Mouse (Mus musculus) cerebellum, adult 2 months (tissue): ENCODE measurements around the gene Olfr554. TPM values are rescaled to one million over a fixed set of nuclear protein-coding genes. Genes with fewer than 3 reads are reported as not detected.
"Not testable (repeated sequence)": the region's sequence is repeated elsewhere in the genome, so short reads cannot be mapped to it uniquely, and the experiment has no call there.

Source experiments
- DNase-seq, 2 experiments: peaks; one replicate each; pipeline ENCODE4 v3.0.0; 2021
- H3K27ac ChIP-seq: fragments of 200-500 bp; 2 replicates; pipeline ENCODE4 v1.5.1; 2012; ENCODE audit warnings: low read length, control low read depth, inconsistent platforms; ENCODE audit not compliant: insufficient read depth
- H3K27me3 ChIP-seq: fragments of 200-500 bp; 2 replicates; pipeline ENCODE4 v1.6.1; 2012; ENCODE audit warnings: inconsistent platforms, mild to moderate bottlenecking, low read length, moderate library complexity; ENCODE audit not compliant: control insufficient read depth, insufficient read depth
- H3K4me1 ChIP-seq: fragments of 200-500 bp; 2 replicates; pipeline ENCODE4 v1.6.1; 2011; ENCODE audit warnings: low read length; ENCODE audit not compliant: control insufficient read depth, insufficient read depth
- H3K4me3 ChIP-seq: fragments of 200-500 bp; replicated peaks from 2 replicates; pipeline ENCODE3; 2011; ENCODE audit warnings: mild to moderate bottlenecking, low read depth, low read length, control low read depth; ENCODE audit not compliant: insufficient read depth
- CTCF ChIP-seq: fragments of 200-500 bp; IDR thresholded peaks from 2 replicates; pipeline ENCODE4 v1.5.1; 2011; ENCODE audit warnings: low read depth, mild to moderate bottlenecking, control low read depth, low read length, moderate library complexity, borderline replicate concordance; ENCODE audit not compliant: insufficient read depth
- POLR2A ChIP-seq: fragments of 200-500 bp; IDR thresholded peaks from 2 replicates; pipeline ENCODE4 v1.6.1; 2011; ENCODE audit warnings: low read length, control low read depth, borderline replicate concordance; ENCODE audit not compliant: insufficient read depth
- WGBS: fragments of 180-500 bp; shearing (Covaris S2); methylation state at CpG from one replicate; pipeline ENCODE4 v1.1.7; 2018; 5-methylcytosine and 5-hydroxymethylcytosine counted together
- polyA plus RNA-seq: library from polyadenylated mRNA; depleted of rRNA; stranded (reverse); fragments of >200 nt; gene quantifications from 2 replicates; pipeline ENCODE4 v1.2.3, GENCODE M21; 2012; rRNA removed

Olfr554 gene
- polyA plus RNA-seq = not detected in 2 replicates

DNA sequence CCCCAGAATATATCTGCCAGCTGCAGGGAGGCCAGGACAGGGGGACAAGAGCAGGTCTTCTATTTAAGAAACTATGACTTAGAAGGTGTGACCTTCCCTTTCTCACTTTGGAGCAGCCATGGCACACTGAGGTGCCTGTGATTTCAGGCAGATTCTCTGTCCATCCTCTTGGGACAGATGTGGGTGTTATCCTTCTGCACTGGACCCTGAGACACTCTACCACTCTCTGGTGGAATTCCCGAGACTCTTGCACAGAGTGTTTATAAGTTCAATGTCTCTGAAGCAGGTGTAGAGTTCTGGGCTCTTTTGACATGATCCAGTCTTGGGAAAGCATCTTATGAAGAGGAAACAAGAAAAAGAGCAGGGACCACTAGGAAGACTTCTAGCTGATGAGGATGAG lies at the start of gene Olfr554:
TSS of gene Olfr554 (plus strand) at position 301 of the 400 bp plus-strand sequence.
- no peak within 1 kb of the TSS for H3K27ac ChIP-seq
- no peak for DNase-seq
- 60% methylated on average over 1 of the region's 1 CpGs for WGBS
- TF ChIP-seq POLR2A (no peak), CTCF (no peak)
- no peaks in the 10 kb centered on the region for H3K27me3 ChIP-seq
- no peaks in the 10 kb centered on the region for H3K4me1 ChIP-seq
- H3K4me3 ChIP-seq = no peak within 1 kb of the TSS

DNA sequence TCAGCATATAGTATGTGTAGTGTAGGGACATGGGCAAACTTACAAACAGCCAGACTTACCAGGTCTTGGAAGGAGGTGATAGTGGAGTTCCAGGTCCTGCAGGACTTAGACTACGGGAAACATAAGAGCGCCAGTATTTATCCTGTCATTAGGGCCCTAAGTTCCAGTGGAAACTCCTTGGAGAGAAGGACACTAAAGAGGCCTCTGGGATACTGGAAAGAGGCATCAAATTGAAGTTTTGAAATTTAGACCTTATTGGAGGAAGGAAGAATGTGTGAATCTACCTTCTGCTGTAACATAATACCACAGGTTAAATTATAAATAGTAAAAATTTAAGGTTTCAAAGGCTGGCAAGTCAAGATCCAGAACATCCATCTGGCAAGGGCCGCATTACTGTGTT lies 46.4 kb upstream of the Olfr554 start, which contains the start of gene Olfr551:
TSS of gene Olfr551 (minus strand) at position 101 of the 400 bp plus-strand sequence.
- TF ChIP-seq CTCF (no peak), POLR2A (no peak)
- Histone ChIP-seq H3K4me1 (no peaks in the 10 kb centered on the region), H3K27me3 (no peaks in the 10 kb centered on the region), H3K27ac (no peak within 1 kb of the TSS), H3K4me3 (no peak within 1 kb of the TSS)
- WGBS = 91% methylated on average over 3 of the region's 3 CpGs
- no peak for DNase-seq

DNA sequence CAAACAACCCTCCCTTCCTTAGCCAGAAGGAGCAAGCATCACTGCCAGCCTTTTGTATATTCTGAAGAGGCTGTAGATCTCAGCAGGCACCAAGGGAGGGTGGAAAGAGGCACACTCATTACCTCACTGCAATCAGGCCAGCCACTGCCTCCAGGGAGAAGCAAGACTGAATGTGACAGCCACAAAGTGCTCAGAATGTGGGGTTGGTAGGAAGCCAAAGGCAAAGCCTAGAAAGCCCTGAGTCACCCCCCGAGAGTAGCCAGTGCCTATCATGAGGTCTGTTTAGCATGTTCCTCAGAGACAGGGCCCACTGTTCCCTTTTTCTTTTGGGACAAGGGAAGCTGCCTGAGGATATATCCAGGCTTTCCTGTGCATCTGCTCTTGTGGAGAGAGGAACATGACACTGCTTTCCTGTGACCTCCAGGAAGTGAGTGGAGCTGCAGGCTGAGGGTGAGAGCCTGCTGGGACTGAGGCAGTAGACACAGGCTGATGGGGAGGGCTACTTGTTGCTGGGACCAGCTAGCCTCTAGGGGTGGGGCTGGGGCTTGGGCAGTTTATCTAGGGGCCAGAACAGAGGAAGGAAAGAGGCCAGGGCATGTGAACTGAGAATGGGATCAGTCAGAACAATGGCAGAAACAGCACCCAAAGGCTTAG lies 40.7 kb upstream of the Olfr554 start, which contains the start of gene Olfr552:
TSS of gene Olfr552 (plus strand) at position 393 of the 654 bp plus-strand sequence.
- Histone ChIP-seq H3K4me1 (no peaks in the 10 kb centered on the region), H3K27ac (no peak within 1 kb of the TSS), H3K4me3 (no peak within 1 kb of the TSS), H3K27me3 (no peaks in the 10 kb centered on the region)
- WGBS = 13% methylated on average over 1 of the region's 1 CpGs
- peak in 1 of 2 experiments; percentile 4 for DNase-seq
- TF ChIP-seq POLR2A (no peak), CTCF (no peak)

DNA sequence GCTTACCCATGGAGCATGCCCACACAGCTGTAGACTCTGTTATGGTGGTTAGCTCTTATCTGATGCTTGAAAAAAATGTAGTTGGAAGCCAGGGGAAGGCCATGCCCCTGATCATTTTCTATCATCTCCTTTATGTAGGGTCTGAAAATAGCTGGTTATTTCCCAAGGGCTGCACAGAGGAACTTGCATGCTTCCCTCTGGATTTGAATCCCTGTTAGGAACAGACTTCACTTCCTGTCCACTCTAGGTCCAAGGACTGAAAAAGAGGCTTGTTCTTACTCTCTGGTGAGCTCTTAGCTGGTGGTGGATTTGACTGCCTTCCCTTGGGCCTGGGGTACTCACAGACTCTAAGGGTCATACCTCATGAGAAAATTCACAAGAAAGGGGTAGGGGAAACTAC lies 20.1 kb upstream of the Olfr554 start, which contains the start of gene Olfr553:
TSS of gene Olfr553 (minus strand) at position 101 of the 400 bp plus-strand sequence.
- TF ChIP-seq POLR2A = no peak
- no peak for TF ChIP-seq CTCF
- Histone ChIP-seq H3K4me3 (no peak within 1 kb of the TSS), H3K27ac (no peak within 1 kb of the TSS), H3K4me1 (no peaks in the 10 kb centered on the region; the same call in 1 of the 2 replicates), H3K27me3 (no peaks in the 10 kb centered on the region)
- no peak for DNase-seq

DNA sequence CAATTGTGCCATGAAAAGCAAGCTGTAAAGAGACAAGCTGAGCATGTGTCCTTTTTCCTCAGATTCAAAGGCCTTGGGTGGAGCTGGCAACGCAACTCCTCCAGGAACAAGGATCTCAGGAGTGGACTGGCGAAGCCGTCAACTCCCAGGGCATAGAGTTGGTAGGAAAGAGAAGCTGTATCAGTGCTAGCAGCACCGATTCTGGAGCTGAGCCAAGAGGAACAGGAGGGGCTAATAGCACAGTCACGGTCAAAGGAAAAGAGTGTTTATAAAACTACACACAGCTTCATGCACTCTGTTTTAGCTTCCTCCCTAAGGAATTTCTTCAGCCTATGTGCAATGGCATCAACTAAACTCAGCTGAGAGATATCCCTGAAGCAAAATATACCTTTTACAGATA lies 18.6 kb upstream of the Olfr554 start:
- no peak for DNase-seq
- Histone ChIP-seq H3K4me1 (no peaks in the 10 kb centered on the region; the same call in 1 of the 2 replicates), H3K27me3 (no peaks in the 10 kb centered on the region), H3K4me3 (no peak overlapping the region), H3K27ac (no peak overlapping the region)
- 13% methylated on average over 5 of the region's 5 CpGs for WGBS
- no peak for TF ChIP-seq CTCF
- no peak for TF ChIP-seq POLR2A

DNA sequence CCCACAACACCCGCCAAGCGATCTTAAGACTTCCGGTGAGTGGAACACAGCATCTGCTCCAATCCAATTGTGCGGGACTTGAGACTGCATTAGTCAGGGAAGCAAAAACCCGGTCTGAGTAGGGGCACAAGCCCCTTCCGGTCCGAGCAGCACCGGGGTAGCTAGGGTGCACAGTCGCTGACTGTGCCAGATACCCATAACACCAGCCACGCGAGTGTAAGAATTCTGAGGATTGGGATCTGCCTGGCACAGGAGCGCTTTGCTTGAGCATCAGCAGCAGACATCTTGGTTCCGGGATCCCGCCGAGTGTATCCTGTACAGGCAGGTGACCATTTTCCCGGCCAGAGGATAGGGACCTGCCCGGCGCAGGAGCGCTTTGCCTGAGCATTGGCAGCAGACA lies 17.9 kb upstream of the Olfr554 start:
- peak in 1 of 2 experiments; percentile 17 for DNase-seq
- not testable (repeated sequence) for H3K4me1 ChIP-seq, H3K27me3 ChIP-seq, H3K4me3 ChIP-seq, H3K27ac ChIP-seq
- WGBS = 82% methylated on average over 19 of the region's 19 CpGs

DNA sequence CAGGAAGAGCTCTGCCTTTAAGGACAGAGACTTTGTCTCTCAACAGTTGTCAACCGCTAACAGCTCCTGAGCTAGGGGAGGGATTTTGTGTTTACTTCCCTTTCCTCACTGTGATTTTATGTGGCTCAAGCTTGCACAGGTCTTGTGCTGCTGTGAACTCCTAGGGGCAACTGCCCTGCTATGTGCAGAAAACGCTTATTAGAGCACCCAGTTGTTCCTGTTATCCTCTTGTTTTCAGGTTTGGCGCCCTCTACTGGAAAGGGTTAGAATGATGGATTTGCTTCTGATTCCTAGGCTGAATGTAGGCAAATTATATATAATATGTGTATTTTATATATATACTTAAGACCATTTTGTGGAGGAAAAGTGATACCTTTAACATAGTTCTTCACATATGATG lies 1.6 kb upstream of the Olfr554 start:
- TF ChIP-seq CTCF = no peak
- TF ChIP-seq POLR2A = no peak
- Histone ChIP-seq H3K27ac (no peak overlapping the region), H3K27me3 (no peaks in the 10 kb centered on the region), H3K4me1 (no peaks in the 10 kb centered on the region), H3K4me3 (no peak overlapping the region)
- 34% methylated on average over 3 of the region's 3 CpGs for WGBS
- peak in 1 of 2 experiments; percentile 23 for DNase-seq

DNA sequence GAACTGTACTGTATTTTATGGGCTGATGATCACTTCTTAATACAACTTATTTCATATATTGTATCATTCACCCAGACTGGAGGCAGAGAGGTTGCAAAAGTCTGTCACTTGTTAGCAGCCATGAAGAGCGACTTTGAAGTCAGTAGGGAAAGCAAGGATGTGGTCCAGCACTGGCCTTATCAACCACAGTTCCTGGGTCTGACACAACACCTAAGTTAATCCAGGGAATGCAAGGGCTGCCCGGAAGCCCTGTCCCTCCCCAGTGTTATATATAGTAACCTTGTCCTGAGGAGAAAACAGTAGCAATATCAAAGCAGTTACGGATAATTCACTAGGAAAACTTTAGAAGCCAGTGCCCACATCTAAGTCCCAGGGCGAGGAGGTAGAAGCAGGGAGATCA lies 6.7 kb downstream of the Olfr554 start:
- not testable (repeated sequence) for H3K27me3 ChIP-seq, H3K4me3 ChIP-seq, DNase-seq, H3K27ac ChIP-seq, H3K4me1 ChIP-seq
- 89% methylated on average over 4 of the region's 4 CpGs for WGBS
